Mouse (Mus musculus) splenic B cell, adult 2 months (primary cell): ENCODE results near the gene Rasl11b.

Source experiments
- DNase-seq: peaks from one replicate; pipeline ENCODE4 v3.0.0-alpha.2; 2011; ENCODE audit warnings: low read depth, low spot score
- H3K27me3 ChIP-seq: 2 replicates; pipeline ENCODE4 v1.6.1; 2012; ENCODE audit warnings: mild to moderate bottlenecking, low read length, moderate library complexity, mixed read lengths; ENCODE audit not compliant: control insufficient read depth, poor library complexity, insufficient read depth, severe bottlenecking
- H3K36me3 ChIP-seq: 2 replicates; pipeline ENCODE4 v1.6.1; 2012; ENCODE audit warnings: mild to moderate bottlenecking, low read length, moderate library complexity, mixed read lengths; ENCODE audit not compliant: control insufficient read depth, poor library complexity, insufficient read depth, severe bottlenecking

Rasl11b gene

GRCm38 (mm10) chr5:74211346-74211745, 16.3 kb downstream of the Rasl11b start:
- no peaks in the 10 kb centered on the region for H3K27me3 ChIP-seq
- no peaks in the 10 kb centered on the region for H3K36me3 ChIP-seq
- no peak for DNase-seq

GRCm38 (mm10) chr5:74214501-74215110, 19.5 kb downstream of the Rasl11b start:
- no peaks in the 10 kb centered on the region for H3K27me3 ChIP-seq
- no peaks in the 10 kb centered on the region for H3K36me3 ChIP-seq
- no peak for DNase-seq

- H3K27me3 ChIP-seq: no peaks in the 10 kb centered on the region
- DNase-seq: no peak
- no peaks in the 10 kb centered on the region for H3K36me3 ChIP-seq
Measured at GRCm38 (mm10) chr5:74215125-74215524, 20.0 kb downstream of the Rasl11b start.

- Histone ChIP-seq H3K27me3 (no peaks in the 10 kb centered on the region), H3K36me3 (no peaks in the 10 kb centered on the region)
- no peak for DNase-seq
Measured at GRCm38 (mm10) chr5:74218524-74218923, 23.4 kb downstream of the Rasl11b start.

- H3K27me3 ChIP-seq: no peaks in the 10 kb centered on the region
- no peaks in the 10 kb centered on the region for H3K36me3 ChIP-seq
Measured at GRCm38 (mm10) chr5:74222626-74223025, 27.5 kb downstream of the Rasl11b start.

GRCm38 (mm10) chr5:74224480-74224879, 29.4 kb downstream of the Rasl11b start:
- DNase-seq: no peak
- Histone ChIP-seq H3K27me3 (no peaks in the 10 kb centered on the region), H3K36me3 (no peaks in the 10 kb centered on the region)

More at GRCm38 (mm10) chr5:74222626-74223025, 27.5 kb downstream of the Rasl11b start:
- DNase-seq: no peak

- Histone ChIP-seq H3K27me3 (no peaks in the 10 kb centered on the region), H3K36me3 (no peaks in the 10 kb centered on the region)
- DNase-seq: no peak
Measured at GRCm38 (mm10) chr5:74226183-74226582, 31.1 kb downstream of the Rasl11b start.

- Histone ChIP-seq H3K27me3 (no peaks in the 10 kb centered on the region), H3K36me3 (no peaks in the 10 kb centered on the region)
- DNase-seq: no peak
Measured at GRCm38 (mm10) chr5:74227352-74227751, 32.3 kb downstream of the Rasl11b start.

GRCm38 (mm10) chr5:74228938-74229337, 33.9 kb downstream of the Rasl11b start:
- no peak for DNase-seq
- no peaks in the 10 kb centered on the region for H3K27me3 ChIP-seq
- no peaks in the 10 kb centered on the region for H3K36me3 ChIP-seq

GRCm38 (mm10) chr5:74229775-74230413, 34.8 kb downstream of the Rasl11b start:
- H3K27me3 ChIP-seq: no peaks in the 10 kb centered on the region
- no peaks in the 10 kb centered on the region for H3K36me3 ChIP-seq
- DNase-seq: no peak

- Histone ChIP-seq H3K27me3 (no peaks in the 10 kb centered on the region), H3K36me3 (no peaks in the 10 kb centered on the region)
- DNase-seq: no peak
Measured at GRCm38 (mm10) chr5:74230525-74230924, 35.4 kb downstream of the Rasl11b start.

GRCm38 (mm10) chr5:74233808-74234207, 38.7 kb downstream of the Rasl11b start:
- no peaks in the 10 kb centered on the region for H3K36me3 ChIP-seq
- H3K27me3 ChIP-seq: no peaks in the 10 kb centered on the region
- DNase-seq: no peak

GRCm38 (mm10) chr5:74239369-74239768, 44.3 kb downstream of the Rasl11b start:
- H3K27me3 ChIP-seq: no peaks in the 10 kb centered on the region
- no peak for DNase-seq
- no peaks in the 10 kb centered on the region for H3K36me3 ChIP-seq

GRCm38 (mm10) chr5:74240298-74240697, 45.2 kb downstream of the Rasl11b start:
- no peaks in the 10 kb centered on the region for H3K36me3 ChIP-seq
- no peak for DNase-seq
- H3K27me3 ChIP-seq: no peaks in the 10 kb centered on the region

GRCm38 (mm10) chr5:74240926-74241680, 46.0 kb downstream of the Rasl11b start:
- Histone ChIP-seq H3K27me3 (no peaks in the 10 kb centered on the region), H3K36me3 (no peaks in the 10 kb centered on the region)
- no peak for DNase-seq
